Mouse (Mus musculus): ENCODE measurements around the gene Olfr568. TPM values are rescaled to one million over a fixed set of nuclear protein-coding genes. Genes with fewer than 3 reads are reported as not detected.

Olfr568 gene
- not detected for total RNA-seq (2022)

- no peak for DNase-seq (ENCODE audit: low spot score)
Observed at GRCm38 (mm10) chr7:102876822-102877221, at the start of gene Olfr568. TSS of gene Olfr568 (plus strand) at chr7:102877122.

DNA sequence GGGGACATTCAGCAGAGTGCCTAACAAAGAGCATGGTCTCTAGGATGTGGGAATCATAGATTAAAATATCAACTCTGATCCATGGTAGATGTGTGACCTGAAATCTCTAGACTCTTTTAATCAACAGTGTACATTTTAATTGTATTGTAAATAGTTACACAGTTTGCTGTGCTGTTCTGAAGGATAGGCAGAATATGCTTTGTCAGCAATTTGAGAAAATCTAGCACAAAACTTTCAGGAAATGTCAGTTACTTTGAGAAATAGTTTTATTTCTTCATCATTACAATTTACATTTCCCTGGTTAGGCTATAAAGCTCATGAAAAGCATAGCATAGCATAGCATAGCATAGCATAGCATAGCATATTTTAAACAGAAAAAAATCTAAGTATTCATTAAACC, 21.1 kb upstream of the Olfr568 start:
- DNase-seq (ENCODE audit: low spot score) = no peak

GRCm38 (mm10) chr7:102858665-102859064, 18.3 kb upstream of the Olfr568 start, which contains the start of gene Olfr566:
TSS of gene Olfr566 (minus strand) at chr7:102858765.
- DNase-seq (ENCODE audit: low spot score) = no peak

DNA sequence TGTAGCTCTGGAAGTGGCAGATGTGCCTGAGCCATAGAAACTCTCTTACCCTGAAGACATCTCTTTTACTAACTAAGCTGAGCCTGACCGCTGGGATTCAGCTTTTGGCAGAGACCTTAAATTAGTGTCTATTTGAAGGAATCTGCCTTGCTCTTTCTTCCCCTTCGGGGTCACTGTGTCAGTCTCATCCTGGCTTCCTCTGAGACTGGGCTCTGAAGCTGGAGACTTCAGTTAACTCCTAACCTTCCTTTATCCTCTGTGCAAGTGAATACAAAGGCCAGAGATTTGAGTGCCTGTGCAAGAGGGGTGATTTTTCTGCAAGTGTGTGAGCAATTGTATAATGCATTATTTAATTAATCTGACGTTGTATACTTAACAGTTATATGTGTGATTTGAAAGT, 13.9 kb downstream of the Olfr568 start, which contains the start of gene Olfr569:
Olfr569 (minus strand) TSS at position 101 of the 400 bp plus-strand sequence.
- DNase-seq (ENCODE audit: low spot score) = no peak

DNA sequence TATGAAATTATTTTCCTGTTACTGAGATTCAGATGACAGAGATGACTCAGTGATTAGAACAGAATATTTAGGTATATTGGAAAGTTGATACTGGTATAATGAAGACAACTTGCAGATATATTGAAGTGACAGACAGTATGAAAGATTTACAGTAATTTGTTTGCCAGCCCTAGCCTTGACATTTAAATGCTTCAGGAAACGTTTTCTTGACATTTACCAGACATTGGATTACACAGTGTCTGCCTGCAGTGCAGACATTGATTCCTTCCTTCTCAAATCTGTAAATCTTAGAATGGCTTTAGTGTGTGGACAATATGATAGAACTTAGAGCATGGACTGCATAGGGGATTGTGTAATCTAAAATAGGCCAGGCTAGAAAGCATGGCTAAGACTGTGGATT, 38.3 kb downstream of the Olfr568 start:
- DNase-seq (ENCODE audit: low spot score) = no peak

- no peak for DNase-seq (ENCODE audit: low spot score)
Observed at GRCm38 (mm10) chr7:102916405-102916804, 39.5 kb downstream of the Olfr568 start.

GRCm38 (mm10) chr7:102917032-102917875, 40.3 kb downstream of the Olfr568 start, which contains the start of gene Olfr571:
TSS of gene Olfr571 (minus strand) at chr7:102917536.
- no peak for DNase-seq (ENCODE audit: low spot score)

DNA sequence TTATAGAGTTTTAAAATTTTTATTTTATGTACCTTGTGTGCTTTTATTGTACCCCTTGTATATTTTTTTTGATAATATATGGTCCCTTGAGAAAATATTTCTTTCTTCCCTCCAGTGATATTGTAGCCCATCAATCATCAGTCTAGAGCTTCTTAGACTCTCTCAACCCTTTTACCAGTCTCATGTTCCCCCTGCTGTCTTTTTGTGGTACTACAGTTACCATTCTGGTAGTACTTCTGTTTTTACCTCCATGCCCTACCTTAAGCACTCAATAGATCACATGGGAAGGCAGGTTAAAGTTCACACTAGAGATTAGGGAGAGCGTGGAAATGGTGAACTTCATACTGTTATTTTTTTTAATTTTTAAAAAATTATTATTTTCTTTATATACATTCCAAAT, 42.7 kb downstream of the Olfr568 start:
- DNase-seq (ENCODE audit: low spot score) = peak; percentile 11

DNA sequence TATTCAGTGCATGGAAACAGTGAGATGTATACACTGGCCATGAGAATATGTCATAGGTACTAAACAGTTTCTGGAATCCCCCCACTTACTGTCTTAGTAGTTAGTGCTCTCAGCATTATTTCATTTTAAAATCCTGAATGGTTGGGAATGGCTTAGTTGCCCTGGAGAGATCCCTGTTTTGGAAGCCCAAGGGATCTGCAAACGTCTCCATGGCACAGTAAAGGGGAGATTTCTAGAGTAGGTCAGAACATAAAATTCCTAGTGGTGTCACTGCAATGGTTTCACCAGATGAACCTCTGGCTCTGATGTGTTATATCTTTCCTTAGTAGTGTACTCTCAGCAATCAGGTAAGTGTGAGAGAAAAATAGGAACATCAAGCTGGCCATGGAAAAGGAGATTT, 47.2 kb downstream of the Olfr568 start, which contains the start of gene Olfr572:
Olfr572 (plus strand) TSS at position 301 of the 400 bp plus-strand sequence.
- DNase-seq (ENCODE audit: low spot score) = no peak

- no peak for DNase-seq (ENCODE audit: low spot score)
Observed at GRCm38 (mm10) chr7:102927105-102927504, 50.2 kb downstream of the Olfr568 start.

Other genes starting within 250 kb of the Olfr568 start
- not detected for gene Olfr554, start 238.7 kb upstream of the Olfr568 start, total RNA-seq (2022)
- not detected for gene Olfr555, start 218.3 kb upstream of the Olfr568 start, total RNA-seq (2022)
- not detected for gene Olfr556, start 212.2 kb upstream of the Olfr568 start, total RNA-seq (2022)
- gene Trim68, start 189.8 kb upstream of the Olfr568 start, total RNA-seq (2022) = 10 to 100 TPM in 2 of 4 experiments, 1 to 10 TPM in 2; 7.1 to 12.6 (median 10.1) TPM
- gene Olfr557, start 181.2 kb upstream of the Olfr568 start, total RNA-seq (2022) = not detected
- gene Olfr558, start 174.9 kb upstream of the Olfr568 start, total RNA-seq (2022) = 1 to 10 TPM; 1.7 to 2.8 (median 2.0) TPM
- gene Olfr33, start 158.1 kb upstream of the Olfr568 start, total RNA-seq (2022) = not detected
- not detected for gene Olfr559, start 149.6 kb upstream of the Olfr568 start, total RNA-seq (2022)
- under 1 TPM in 1 of 4 experiments, not detected in 3; 0.16 TPM for gene Olfr560, start 117.8 kb upstream of the Olfr568 start, total RNA-seq (2022)
- under 1 TPM; 0.23 to 0.41 (median 0.30) TPM for gene Olfr78, start 117.7 kb upstream of the Olfr568 start, total RNA-seq (2022)
- not detected for gene Olfr561, start 105.9 kb upstream of the Olfr568 start, total RNA-seq (2022)
- gene Olfr564, start 73.6 kb upstream of the Olfr568 start, total RNA-seq (2022) = not detected
- gene Olfr566, start 18.4 kb upstream of the Olfr568 start, total RNA-seq (2022) = not detected
- not detected for gene Olfr569, start 13.8 kb downstream of the Olfr568 start, total RNA-seq (2022)
- not detected for gene Olfr570, start 17.5 kb downstream of the Olfr568 start, total RNA-seq (2022)
- not detected for gene Olfr571, start 40.4 kb downstream of the Olfr568 start, total RNA-seq (2022)
- gene Olfr572, start 47.3 kb downstream of the Olfr568 start, total RNA-seq (2022) = not detected
- not detected for gene Olfr573-ps1, start 65.5 kb downstream of the Olfr568 start, total RNA-seq (2022)
- not detected for gene Olfr574, start 71.3 kb downstream of the Olfr568 start, total RNA-seq (2022)
- gene Olfr575, start 81.7 kb downstream of the Olfr568 start, total RNA-seq (2022) = not detected
- gene Olfr576, start 85.5 kb downstream of the Olfr568 start, total RNA-seq (2022) = not detected
- not detected for gene Olfr577, start 98.8 kb downstream of the Olfr568 start, total RNA-seq (2022)
- not detected for gene Olfr578, start 112.2 kb downstream of the Olfr568 start, total RNA-seq (2022)
- gene Olfr582, start 160.9 kb downstream of the Olfr568 start, total RNA-seq (2022) = not detected
- not detected for gene Olfr583, start 174.2 kb downstream of the Olfr568 start, total RNA-seq (2022)
- not detected for gene Olfr584, start 204.8 kb downstream of the Olfr568 start, total RNA-seq (2022)
- gene Olfr585, start 220.6 kb downstream of the Olfr568 start, total RNA-seq (2022) = not detected
- not detected for gene Olfr586, start 248.5 kb downstream of the Olfr568 start, total RNA-seq (2022)